Mouse (Mus musculus) liver, embryonic 15.5 days (tissue): ENCODE data around the gene Zfand2b. TPM values are rescaled to one million over a fixed set of nuclear protein-coding genes. Genes with fewer than 3 reads are reported as not detected.
A peak's percentile ranks its signal among the peaks of the same experiment; 100 is the strongest.

ENCODE experiments used
- ATAC-seq: fragments of 200-750 bp; cut with Nextera tagmentation; 2 replicates; pipeline ENCODE4 v1.8.0; 2017; ENCODE audit warnings: moderate number of reproducible peaks, mild to moderate bottlenecking, moderate library complexity; ENCODE audit not compliant: insufficient read depth
- H3K27ac ChIP-seq: fragments of 300-500 bp; sonication (generic); replicated peaks from 2 replicates; pipeline ENCODE4 v1.5.1; 2015; ENCODE audit warnings: mild to moderate bottlenecking, inconsistent platforms
- H3K27me3 ChIP-seq: fragments of 300-500 bp; sonication (generic); 2 replicates; pipeline ENCODE4 v1.6.1; 2015; ENCODE audit warnings: mild to moderate bottlenecking, inconsistent platforms
- H3K36me3 ChIP-seq: fragments of 300-500 bp; sonication (generic); replicated peaks from 2 replicates; pipeline ENCODE4 v1.6.1; 2015; ENCODE audit warnings: moderate library complexity, mild to moderate bottlenecking, inconsistent platforms
- H3K4me1 ChIP-seq: fragments of 300-500 bp; sonication (generic); replicated peaks from 2 replicates; pipeline ENCODE4 v1.6.1; 2015; ENCODE audit warnings: inconsistent platforms
- H3K4me2 ChIP-seq: fragments of 300-500 bp; sonication (generic); 2 replicates; pipeline ENCODE4 v1.6.1; 2015; ENCODE audit warnings: moderate library complexity, mild to moderate bottlenecking, inconsistent platforms
- H3K4me3 ChIP-seq: fragments of 300-500 bp; sonication (generic); replicated peaks from 2 replicates; pipeline ENCODE4 v1.5.1; 2015; ENCODE audit warnings: mild to moderate bottlenecking, inconsistent platforms
- H3K9ac ChIP-seq: fragments of 300-500 bp; sonication (generic); 2 replicates; pipeline ENCODE4 v1.6.1; 2015; ENCODE audit warnings: moderate library complexity, mild to moderate bottlenecking, inconsistent platforms
- H3K9me3 ChIP-seq: fragments of 300-500 bp; sonication (generic); replicated peaks from 2 replicates; pipeline ENCODE4 v1.6.1; 2016; ENCODE audit warnings: inconsistent platforms
- WGBS: fragments of 180-500 bp; shearing (Covaris S2); methylation state at CpG from one replicate; pipeline ENCODE4 v1.1.7; 2015; ENCODE audit warnings: mixed read lengths; ENCODE audit not compliant: insufficient replicate concordance; 5-methylcytosine and 5-hydroxymethylcytosine counted together
- microRNA-seq: library from miRNA; unstranded; fragments of <30 nt; microRNA quantifications from one replicate; pipeline ENCODE4, GENCODE M21; 2016
- polyA plus RNA-seq: library from polyadenylated mRNA; unstranded; fragments of >200 nt; fragmentation: Nextera tagmentation; extraction: Ambion mirVana; gene quantifications from 2 replicates; pipeline ENCODE4 v1.2.1, GENCODE M21; 2015

The Zfand2b gene
- polyA plus RNA-seq, 1 experiment from 2014 or later = 43.4 TPM

- WGBS = 85% methylated on average over 9 of the region's 9 CpGs
- H3K4me1 ChIP-seq = peaks cover 78% of the 10 kb centered on the region
- peaks cover 16% of the 10 kb centered on the region for H3K27me3 ChIP-seq
- H3K36me3 ChIP-seq = peaks cover 56% of the 10 kb centered on the region
- H3K9ac ChIP-seq = peak overlapping the region; percentile 93
- no peaks in the 10 kb centered on the region for H3K9me3 ChIP-seq
- peak overlapping the region; percentile 99 for H3K4me2 ChIP-seq
- H3K27ac ChIP-seq = peak overlapping the region; percentile 95
- ATAC-seq = no peak
- H3K4me3 ChIP-seq = peak overlapping the region; percentile 80
Observed at GRCm38 (mm10) chr1:75215785-75216184, 47.3 kb downstream of the Zfand2b start.

- Histone ChIP-seq H3K9me3 (no peaks in the 10 kb centered on the region), H3K36me3 (peaks cover 53% of the 10 kb centered on the region), H3K4me2 (peak overlapping the region; percentile 99), H3K9ac (peak overlapping the region; percentile 93), H3K27ac (peak overlapping the region; percentile 95), H3K4me3 (peak overlapping the region; percentile 80), H3K27me3 (peaks cover 26% of the 10 kb centered on the region), H3K4me1 (peaks cover 70% of the 10 kb centered on the region)
- WGBS = 31% methylated on average over 13 of the region's 13 CpGs
- ATAC-seq = peak; percentile 55
Observed at GRCm38 (mm10) chr1:75216797-75217585, 48.5 kb downstream of the Zfand2b start.

DNA sequence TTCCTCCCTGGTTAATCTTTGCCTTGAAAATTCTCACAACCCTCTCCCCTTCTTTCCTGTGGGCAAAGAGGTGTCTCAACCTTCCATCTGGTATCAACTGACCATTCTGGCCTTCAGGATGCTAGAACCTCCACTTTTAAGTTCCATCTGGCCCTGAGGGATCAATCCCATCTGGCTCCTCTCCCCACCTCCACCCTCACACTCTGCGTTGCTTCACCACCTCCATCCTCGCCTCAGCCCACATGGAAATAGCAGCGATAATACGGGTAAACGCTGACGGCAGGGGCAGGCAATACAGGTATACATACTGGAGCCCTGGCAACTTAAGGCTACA lies 49.4 kb downstream of the Zfand2b start:
- WGBS = under 1% methylated on average over 6 of the region's 6 CpGs
- Histone ChIP-seq H3K9me3 (no peaks in the 10 kb centered on the region), H3K4me2 (peak overlapping the region; percentile 99), H3K36me3 (peaks cover 44% of the 10 kb centered on the region), H3K4me3 (peak overlapping the region; percentile 80), H3K27ac (peak overlapping the region; percentile 95), H3K9ac (peak overlapping the region; percentile 93), H3K27me3 (peaks cover 26% of the 10 kb centered on the region), H3K4me1 (peaks cover 64% of the 10 kb centered on the region)
- ATAC-seq = peak; percentile 3; the same call in 1 of the 2 replicates

DNA sequence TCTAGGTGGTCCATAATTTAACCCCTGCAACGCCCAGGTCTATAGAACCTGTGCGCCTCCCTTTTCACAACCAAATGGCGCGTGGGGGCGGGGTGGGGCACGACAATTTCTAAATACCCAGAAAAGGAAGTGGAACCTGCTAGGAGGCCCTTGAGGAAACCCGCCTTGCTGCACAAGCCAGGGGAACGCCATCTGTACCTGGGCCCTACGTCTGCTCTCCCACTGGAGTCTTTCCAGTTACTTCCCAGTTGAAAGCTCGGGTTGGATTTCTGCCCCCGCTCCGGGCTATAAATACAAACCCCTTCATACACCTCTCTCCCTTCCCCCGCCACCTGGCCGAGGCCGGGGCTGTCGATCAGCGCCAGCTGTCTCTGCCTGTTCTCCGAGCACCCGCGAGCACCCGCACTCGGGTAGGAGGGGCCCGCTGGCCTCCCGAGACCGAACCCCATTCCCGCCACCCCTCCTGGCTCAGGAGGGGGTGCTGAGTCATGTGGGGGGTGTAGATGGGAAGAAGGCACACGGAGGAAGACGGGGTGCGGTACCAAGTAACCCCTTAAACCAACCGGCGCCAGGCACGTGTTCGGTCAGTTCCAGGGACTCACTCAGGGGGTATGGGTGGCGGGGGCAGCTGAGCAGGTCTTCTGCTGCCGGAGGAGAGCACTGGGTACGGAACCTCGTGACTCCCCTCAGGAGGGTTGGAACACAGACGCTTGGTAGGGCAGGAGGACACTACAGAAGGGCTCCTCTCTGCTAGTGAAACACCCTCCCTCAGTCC lies 50.0 kb downstream of the Zfand2b start:
- no peaks in the 10 kb centered on the region for H3K9me3 ChIP-seq
- H3K4me1 ChIP-seq = peaks cover 62% of the 10 kb centered on the region
- peak overlapping the region; percentile 95 for H3K27ac ChIP-seq
- H3K4me2 ChIP-seq = peak overlapping the region; percentile 99
- peaks cover 39% of the 10 kb centered on the region for H3K36me3 ChIP-seq
- peaks cover 26% of the 10 kb centered on the region for H3K27me3 ChIP-seq
- peak overlapping the region; percentile 93 for H3K9ac ChIP-seq
- ATAC-seq = peak; percentile 68
- H3K4me3 ChIP-seq = peak overlapping the region; percentile 80
- under 1% methylated on average over 38 of the region's 38 CpGs for WGBS

GRCm38 (mm10) chr1:75219078-75219477 lies 50.6 kb downstream of the Zfand2b start:
- Histone ChIP-seq H3K4me2 (peak overlapping the region; percentile 99), H3K36me3 (peaks cover 32% of the 10 kb centered on the region), H3K4me3 (peak overlapping the region; percentile 80), H3K27me3 (peaks cover 26% of the 10 kb centered on the region), H3K27ac (peak overlapping the region; percentile 95), H3K4me1 (peaks cover 55% of the 10 kb centered on the region), H3K9ac (peak overlapping the region; percentile 93), H3K9me3 (no peaks in the 10 kb centered on the region)
- WGBS = under 1% methylated on average over 24 of the region's 24 CpGs
- peak; percentile 84 for ATAC-seq

- H3K9ac ChIP-seq = peak within 1 kb of the TSS; percentile 93
- peak within 1 kb of the TSS; percentile 99 for H3K4me2 ChIP-seq
- H3K4me1 ChIP-seq = peaks cover 51% of the 10 kb centered on the region
- no peaks in the 10 kb centered on the region for H3K9me3 ChIP-seq
- 4% methylated on average over 34 of the region's 34 CpGs for WGBS
- peak; percentile 5 for ATAC-seq
- H3K36me3 ChIP-seq = peaks cover 28% of the 10 kb centered on the region
- H3K4me3 ChIP-seq = peak within 1 kb of the TSS; percentile 80
- H3K27ac ChIP-seq = peak within 1 kb of the TSS; percentile 95
- H3K27me3 ChIP-seq = peaks cover 26% of the 10 kb centered on the region
Observed at GRCm38 (mm10) chr1:75219531-75219930, 51.1 kb downstream of the Zfand2b start, which contains the start of gene Tuba4a. TSS of gene Tuba4a (minus strand) at chr1:75219865.

Small RNA genes lying within 50 kb of the gene (microRNA-seq; reads per million reads assigned to microRNA genes)
- gene Gm27943 = not detected

Other genes starting within 250 kb of the Zfand2b start
- not detected in 2 replicates for gene Cfap65, start 233.0 kb upstream of the Zfand2b start, polyA plus RNA-seq
- 2.4 and 3.1 TPM in 2 replicates for gene Ihh, start 217.0 kb upstream of the Zfand2b start, polyA plus RNA-seq
- 5.8 and 6.2 TPM in 2 replicates for gene Nhej1, start 43.4 kb upstream of the Zfand2b start, polyA plus RNA-seq
- gene Slc23a3, start 34.8 kb upstream of the Zfand2b start, polyA plus RNA-seq = 2.1 and 2.3 TPM in 2 replicates
- 48.8 and 54.7 TPM in 2 replicates for gene Cnppd1, start 25.9 kb upstream of the Zfand2b start, polyA plus RNA-seq
- gene Retreg2, start 25.9 kb upstream of the Zfand2b start, polyA plus RNA-seq = 55.8 and 59.7 TPM in 2 replicates
- 60.5 and 63.3 TPM in 2 replicates for gene Abcb6, start 11.7 kb downstream of the Zfand2b start, polyA plus RNA-seq
- 9.7 and 10.0 TPM in 2 replicates for gene Ankzf1, start 23.5 kb downstream of the Zfand2b start, polyA plus RNA-seq
- gene Atg9a, start 23.6 kb downstream of the Zfand2b start, polyA plus RNA-seq = 24.1 and 28.1 TPM in 2 replicates
- gene Glb1l, start 42.2 kb downstream of the Zfand2b start, polyA plus RNA-seq = 3.2 and 4.5 TPM in 2 replicates
- 80.2 and 84.8 TPM in 2 replicates for gene Stk16, start 42.2 kb downstream of the Zfand2b start, polyA plus RNA-seq
- 372 and 392 TPM in 2 replicates for gene Tuba4a, start 51.2 kb downstream of the Zfand2b start, polyA plus RNA-seq
- not detected in 2 replicates for gene A630095N17Rik, start 63.5 kb downstream of the Zfand2b start, polyA plus RNA-seq
- gene Dnajb2, start 67.8 kb downstream of the Zfand2b start, polyA plus RNA-seq = 28.9 and 32.4 TPM in 2 replicates
- gene Ptprn, start 95.9 kb downstream of the Zfand2b start, polyA plus RNA-seq = 0.05 and 0.13 TPM in 2 replicates
- not detected in 2 replicates for gene Resp18, start 109.8 kb downstream of the Zfand2b start, polyA plus RNA-seq
- 52.1 and 57.4 TPM in 2 replicates for gene Dnpep, start 149.3 kb downstream of the Zfand2b start, polyA plus RNA-seq
- gene Des, start 191.7 kb downstream of the Zfand2b start, polyA plus RNA-seq = 10.3 and 12.8 TPM in 2 replicates
- 8.7 and 9.4 TPM in 2 replicates for gene Speg, start 206.7 kb downstream of the Zfand2b start, polyA plus RNA-seq